Mouse (Mus musculus) thymus, adult 18-20 months (tissue): ENCODE results near the gene Ylpm1.

ENCODE experiments used
- DNase-seq, 2 experiments: peaks; one replicate each; pipeline ENCODE4 v3.0.0; 2022; ENCODE audit warnings: mixed read lengths in 2 of 2

The Ylpm1 gene

DNA sequence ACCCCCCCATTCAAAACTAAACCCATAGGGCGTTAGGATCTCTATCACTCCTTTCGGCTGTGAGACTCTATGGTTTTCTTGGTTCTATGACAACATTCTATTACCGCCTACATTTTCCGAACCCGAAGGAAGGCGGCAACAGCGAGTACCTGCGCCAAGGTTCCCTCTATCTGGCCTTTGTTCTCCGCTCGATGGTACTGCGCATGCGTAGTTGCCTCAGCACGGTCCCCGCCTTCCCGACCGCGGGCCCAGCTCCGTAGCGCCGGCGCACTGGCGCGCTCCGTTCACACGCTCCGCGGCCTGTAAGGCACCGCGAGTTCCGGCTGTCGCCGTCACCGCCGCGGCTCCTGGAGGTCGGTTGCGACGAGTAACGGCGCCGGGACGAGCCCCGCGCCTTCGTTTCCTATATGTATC is at the start of gene Ylpm1:
Ylpm1 (plus strand) TSS at position 239 of the 414 bp plus-strand sequence.
- DNase-seq, result peak; percentile 95

DNA sequence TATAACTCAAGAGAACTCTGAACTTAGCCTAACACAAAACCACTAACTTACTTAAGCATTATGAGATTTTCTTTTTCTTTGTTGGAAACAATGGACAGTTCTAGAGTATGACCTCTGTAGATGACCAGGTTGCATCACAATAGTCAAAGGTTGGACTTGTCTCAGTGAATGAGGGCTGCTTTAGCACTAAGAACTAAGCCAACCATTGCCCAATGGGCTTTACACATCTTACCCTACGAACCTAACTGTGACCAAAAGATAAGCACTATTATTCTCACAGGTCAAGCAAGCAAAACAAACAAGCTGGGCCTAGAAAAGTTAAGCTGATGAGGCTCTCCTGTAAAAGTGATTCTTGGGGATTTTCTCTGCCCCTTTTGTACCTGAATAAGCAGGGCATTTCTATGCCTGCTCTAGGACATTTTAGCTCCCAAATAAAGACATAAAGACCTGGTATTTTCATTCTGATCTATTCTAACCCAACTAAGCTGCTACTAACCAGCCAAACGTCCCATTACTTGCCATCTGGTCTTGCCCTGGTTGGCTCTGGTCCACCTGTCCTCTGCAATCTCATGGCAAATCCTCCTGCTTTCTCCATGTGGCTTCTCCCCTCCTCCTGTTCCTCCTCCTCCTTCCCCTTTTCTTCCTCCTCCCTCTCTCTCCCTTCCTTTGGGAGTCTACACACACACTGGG is 48.1 kb upstream of the Ylpm1 start:
- no peak for DNase-seq

DNA sequence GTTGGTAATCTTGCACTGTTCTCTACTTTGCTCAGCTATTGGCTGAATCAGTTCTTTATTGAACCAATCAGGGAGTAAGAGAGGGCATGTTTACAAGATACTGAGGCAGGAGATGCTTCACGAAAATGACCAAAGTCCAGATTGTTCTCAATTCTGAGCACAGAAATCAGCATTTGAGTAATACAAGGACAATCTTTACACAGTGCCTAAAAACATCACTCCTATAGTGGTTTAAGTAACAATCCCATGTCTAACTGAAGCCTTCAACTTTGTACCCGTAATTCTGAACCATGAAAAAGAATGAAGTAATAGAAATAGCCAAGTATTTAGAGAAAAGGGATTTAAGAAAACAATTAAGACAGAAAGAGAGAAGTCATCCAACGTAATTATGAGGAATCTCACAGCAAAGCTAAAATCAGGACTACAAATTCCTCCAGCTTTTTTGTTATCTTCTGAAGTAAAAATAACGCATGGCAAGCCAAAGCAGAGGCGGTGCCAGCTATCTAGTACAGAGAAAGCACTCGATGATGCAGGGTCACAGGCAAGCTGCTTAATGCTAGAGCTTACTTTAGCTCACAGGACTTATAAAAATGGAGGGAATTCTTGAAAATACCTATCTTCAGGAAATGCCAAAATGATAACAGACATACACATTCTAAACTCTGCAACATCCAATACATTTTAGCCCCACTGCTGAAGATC is 47.4 kb upstream of the Ylpm1 start:
- DNase-seq, result no peak

- DNase-seq, result no peak
Observed at GRCm38 (mm10) chr12:84950763-84951162, 45.4 kb upstream of the Ylpm1 start.

GRCm38 (mm10) chr12:84951531-84951930 is 44.6 kb upstream of the Ylpm1 start:
- DNase-seq, result no peak

GRCm38 (mm10) chr12:84952351-84952750 is 43.8 kb upstream of the Ylpm1 start:
- DNase-seq, result no peak

GRCm38 (mm10) chr12:84956317-84956716 is 39.8 kb upstream of the Ylpm1 start:
- DNase-seq, result no peak

- no peak for DNase-seq
Observed at GRCm38 (mm10) chr12:84958794-84959356, 37.2 kb upstream of the Ylpm1 start.

- no peak for DNase-seq
Observed at GRCm38 (mm10) chr12:84962606-84963005, 33.5 kb upstream of the Ylpm1 start.

DNA sequence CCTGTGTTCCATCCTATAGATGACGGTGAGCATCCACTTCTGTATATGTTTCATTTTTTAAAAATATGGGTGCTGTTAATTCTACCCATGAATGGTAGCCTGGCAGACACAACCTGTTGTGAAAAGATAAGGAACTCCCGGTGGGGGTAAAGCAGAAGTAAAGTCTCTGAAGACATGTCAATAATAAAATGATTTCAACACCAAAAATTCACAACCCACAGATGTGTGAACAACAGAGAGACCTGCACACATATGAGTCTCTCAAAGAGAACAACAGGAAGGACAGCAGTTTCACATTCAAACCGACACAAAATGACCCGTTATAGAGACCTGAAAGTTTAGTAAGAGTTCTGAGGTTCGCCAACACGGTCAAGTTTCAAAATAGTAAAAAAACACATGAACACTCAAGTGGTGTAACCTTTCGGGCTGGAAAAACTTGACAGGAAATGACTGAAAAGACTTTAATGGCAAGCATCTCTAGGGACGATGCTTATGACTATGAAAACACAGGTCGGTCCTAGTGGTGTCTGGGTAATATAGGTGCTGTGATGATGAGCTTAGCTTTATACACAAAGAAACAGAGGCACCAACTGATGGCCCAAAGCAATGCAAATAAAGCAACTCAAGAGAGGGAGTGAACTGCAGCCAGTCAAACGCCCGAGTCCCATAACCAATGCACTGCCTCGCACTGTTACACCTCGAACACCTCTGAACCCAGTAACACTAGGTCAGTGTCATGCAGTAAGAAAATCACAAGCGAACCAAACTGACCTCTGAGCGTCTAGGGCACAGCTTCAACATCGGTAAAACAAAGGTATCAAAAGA is 27.1 kb upstream of the Ylpm1 start:
- no peak for DNase-seq

DNA sequence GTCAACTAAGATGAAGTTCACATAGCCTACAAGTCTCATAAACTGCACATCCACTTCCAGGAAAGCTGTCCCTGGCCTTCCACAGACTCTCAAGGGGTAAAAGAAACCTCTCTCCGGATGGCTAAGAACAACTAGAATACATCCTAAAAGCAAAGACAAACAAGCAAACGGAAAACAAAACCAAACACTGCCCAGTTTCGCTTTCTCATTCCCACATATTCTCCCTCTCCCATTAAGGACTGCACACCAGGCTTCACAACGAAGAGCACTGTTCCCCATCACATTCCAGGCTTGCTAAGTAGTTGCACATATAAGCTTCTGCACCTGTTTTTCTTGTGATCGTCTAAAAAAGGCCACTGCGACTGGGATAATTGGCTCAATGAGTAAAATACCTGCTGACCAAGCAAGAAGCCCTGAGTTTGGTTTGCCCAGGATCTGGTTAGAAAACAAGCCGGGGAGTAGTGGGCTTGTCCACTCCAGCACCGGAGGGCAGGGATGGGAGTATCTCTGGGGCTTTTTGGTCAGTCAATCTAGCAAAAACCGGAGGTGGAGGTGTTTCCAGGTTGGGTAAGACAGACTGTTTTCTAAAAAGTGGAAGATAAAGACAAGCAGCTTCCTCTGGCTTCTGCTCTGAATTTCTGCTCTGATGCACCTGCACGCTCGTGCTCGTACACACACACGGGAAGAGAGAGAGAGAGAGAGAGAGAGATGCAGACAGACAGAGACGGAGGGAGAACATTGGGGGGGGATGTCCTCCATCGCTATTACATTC is 26.3 kb upstream of the Ylpm1 start:
- peak in 1 of 2 experiments; percentile 15 for DNase-seq

GRCm38 (mm10) chr12:84970428-84971096 is 25.6 kb upstream of the Ylpm1 start, which contains the start of the genes Fcf1 and Arel1:
Gene Fcf1, plus strand, starts transcription at chr12:84970897.
Gene Arel1, minus strand, starts transcription at chr12:84970900.
- peak; percentile 75 to 81 for DNase-seq

GRCm38 (mm10) chr12:84979264-84979862 is 16.8 kb upstream of the Ylpm1 start:
- DNase-seq, result no peak

- DNase-seq, result no peak
Observed at GRCm38 (mm10) chr12:84989456-84989855, 6.7 kb upstream of the Ylpm1 start.

GRCm38 (mm10) chr12:84995112-84995761 is 884 bp upstream of the Ylpm1 start:
- DNase-seq, result peak in 1 of 2 experiments; percentile 7

- DNase-seq, result peak; percentile 47 to 59
Observed at GRCm38 (mm10) chr12:84996501-84997398, 629 bp downstream of the Ylpm1 start.

DNA sequence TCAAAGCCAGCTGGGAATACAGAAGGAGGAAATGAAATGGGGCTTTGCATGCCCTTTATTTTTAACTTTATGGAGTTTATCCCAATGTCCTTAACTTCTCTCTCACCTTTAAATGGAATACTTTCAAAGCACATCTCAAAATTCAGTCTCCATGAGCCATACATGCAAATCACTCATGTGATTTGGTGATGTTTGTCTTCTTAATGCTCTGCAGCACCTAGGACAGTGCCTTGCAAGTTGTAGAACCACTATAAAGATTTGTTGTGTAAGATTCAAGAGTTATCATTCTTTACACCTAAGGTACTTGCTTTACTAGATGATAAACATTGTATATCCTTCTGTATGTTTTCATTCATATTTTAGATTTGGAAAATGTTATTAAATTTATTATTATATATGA is 2.9 kb downstream of the Ylpm1 start:
- no peak for DNase-seq

DNA sequence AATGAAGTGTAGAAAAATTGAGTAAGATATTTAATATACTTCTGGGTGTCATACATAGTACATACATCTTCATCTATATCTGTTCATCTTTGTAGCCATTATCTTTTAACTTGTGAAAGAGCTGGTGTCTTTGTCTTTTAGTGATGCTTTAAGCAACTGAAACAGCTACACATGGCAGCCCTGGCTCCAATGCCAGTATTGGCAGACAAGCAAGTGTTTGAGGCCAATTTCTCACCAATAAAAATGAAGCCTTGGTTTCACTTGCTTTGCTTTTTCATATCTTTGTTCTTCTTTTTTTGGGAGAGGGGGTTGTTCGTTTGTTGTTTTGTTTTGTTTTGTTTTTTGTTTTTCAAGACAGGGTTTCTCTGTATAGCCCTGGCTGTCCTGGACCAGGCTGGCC is 10.1 kb downstream of the Ylpm1 start:
- no peak for DNase-seq

DNA sequence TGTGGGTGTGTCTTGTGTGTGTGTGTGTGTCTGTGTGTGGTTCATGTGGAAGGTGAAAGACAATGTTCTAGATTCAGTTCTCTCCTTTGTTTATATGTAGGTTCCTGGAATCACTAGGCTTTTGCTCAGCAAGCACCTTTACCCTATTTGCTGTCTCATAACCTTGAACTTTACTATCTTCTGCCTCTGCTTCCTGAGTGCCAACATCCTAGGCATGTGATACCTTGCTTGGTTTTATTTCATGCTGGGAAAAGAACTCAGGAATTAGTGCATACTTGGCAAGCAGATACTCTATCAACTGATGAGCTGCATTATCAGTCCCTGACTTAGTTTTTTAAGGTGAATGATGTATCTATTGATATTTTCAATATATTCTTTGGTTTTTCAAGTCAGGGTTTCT is 10.9 kb downstream of the Ylpm1 start:
- DNase-seq, result no peak

DNA sequence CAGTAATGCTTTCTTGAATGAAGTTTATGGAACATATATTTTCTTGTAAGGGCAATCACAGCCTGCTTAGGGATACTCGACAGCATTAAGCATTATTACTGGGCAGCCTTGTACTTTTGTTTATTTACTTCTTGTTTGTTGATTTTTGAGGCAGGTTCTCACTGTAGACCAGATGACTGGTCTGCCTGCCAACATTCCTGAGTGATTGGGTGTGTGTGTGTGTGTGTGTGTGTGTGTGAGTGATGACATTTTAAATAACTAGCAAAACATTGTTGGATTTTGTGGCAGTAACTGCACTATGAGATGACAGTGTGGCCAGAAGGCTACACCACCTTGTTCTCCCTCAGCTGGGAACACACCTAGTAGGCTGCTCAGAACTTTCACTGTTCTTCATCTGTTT is 13.7 kb downstream of the Ylpm1 start:
- DNase-seq, result no peak
